Mouse (Mus musculus) intestine, postnatal 0 days (tissue): Measurements from ENCODE around the gene Acoxl. TPM values are rescaled to one million over a fixed set of nuclear protein-coding genes. Genes with fewer than 3 reads are reported as not detected.

Experiments used
- ATAC-seq: fragments of 200-750 bp; cut with Nextera tagmentation; 2 replicates; pipeline ENCODE4 v1.8.0; 2017; ENCODE audit warnings: mild to moderate bottlenecking, moderate TSS enrichment, moderate library complexity
- H3K27ac ChIP-seq: fragments of 300-500 bp; sonication (generic); 2 replicates; pipeline ENCODE4 v1.5.1; 2014; ENCODE audit warnings: mild to moderate bottlenecking, low read depth, low read length, moderate library complexity
- H3K27me3 ChIP-seq: fragments of 300-500 bp; sonication (generic); replicated peaks from 2 replicates; pipeline ENCODE4 v1.6.1; 2014; ENCODE audit warnings: low read length, mixed read lengths; ENCODE audit not compliant: control insufficient read depth, insufficient read depth
- H3K36me3 ChIP-seq: fragments of 300-500 bp; sonication (generic); 2 replicates; pipeline ENCODE4 v1.6.1; 2014; ENCODE audit warnings: mild to moderate bottlenecking, moderate library complexity; ENCODE audit not compliant: control insufficient read depth, insufficient read depth
- H3K4me1 ChIP-seq: fragments of 300-500 bp; sonication (generic); replicated peaks from 2 replicates; pipeline ENCODE4 v1.6.1; 2014; ENCODE audit warnings: antibody characterized with exemption, low read length, mixed read lengths; ENCODE audit not compliant: control insufficient read depth, insufficient read depth
- H3K4me2 ChIP-seq: fragments of 300-500 bp; sonication (generic); replicated peaks from 2 replicates; pipeline ENCODE4 v1.6.1; 2014; ENCODE audit warnings: low read depth, mild to moderate bottlenecking, moderate library complexity
- H3K4me3 ChIP-seq: fragments of 300-500 bp; sonication (generic); 2 replicates; pipeline ENCODE4 v1.5.1; 2014; ENCODE audit warnings: low read depth, low read length
- H3K9ac ChIP-seq: fragments of 300-500 bp; sonication (generic); 2 replicates; pipeline ENCODE4 v1.6.1; 2014; ENCODE audit warnings: mild to moderate bottlenecking, low read depth, low read length
- H3K9me3 ChIP-seq: fragments of 300-500 bp; sonication (generic); 2 replicates; pipeline ENCODE4 v1.6.1; 2016; ENCODE audit warnings: mixed run types; ENCODE audit not compliant: control insufficient read depth
- CTCF ChIP-seq: sonication (generic); IDR thresholded peaks from 2 replicates; pipeline ENCODE4 v1.5.1; 2016; ENCODE audit warnings: low read depth, mild to moderate bottlenecking, control low read depth, antibody characterized with exemption, moderate library complexity
- WGBS: fragments of 180-500 bp; shearing (Covaris S2); extraction: QIAGEN DNeasy Blood & Tissue Kit; methylation state at CpG from one replicate; pipeline ENCODE4 v1.1.7; 2014; 5-methylcytosine and 5-hydroxymethylcytosine counted together
- polyA plus RNA-seq: library from polyadenylated mRNA; unstranded; fragments of >200 nt; fragmentation: Nextera tagmentation; extraction: Ambion mirVana; gene quantifications from 2 replicates; pipeline ENCODE4 v1.2.1, GENCODE M21; 2015

Gene Acoxl
- polyA plus RNA-seq, 1 experiment from 2014 or later: 0.25 TPM

- ATAC-seq: no peak
- no peak overlapping the region for H3K27ac ChIP-seq
- H3K27me3 ChIP-seq: no peaks in the 10 kb centered on the region
- no peak for TF ChIP-seq CTCF
- H3K36me3 ChIP-seq: no peaks in the 10 kb centered on the region; the same call in 1 of the 2 replicates
- 89% methylated on average over 8 of the region's 8 CpGs for WGBS
- no peaks in the 10 kb centered on the region for H3K9me3 ChIP-seq
- H3K9ac ChIP-seq: no peak overlapping the region
- no peak overlapping the region for H3K4me3 ChIP-seq
- no peak overlapping the region for H3K4me2 ChIP-seq
- H3K4me1 ChIP-seq: 0 out of 2 replicates have a peak, but pooled peaks cover 4% of the 10 kb centered on the region
Measured at GRCm38 (mm10) chr2:128163177-128163576, 324.5 kb downstream of the Acoxl start.

GRCm38 (mm10) chr2:128166623-128167423 lies 328.1 kb downstream of the Acoxl start:
- Histone ChIP-seq H3K36me3 (no peaks in the 10 kb centered on the region), H3K4me3 (no peak overlapping the region), H3K9me3 (no peaks in the 10 kb centered on the region), H3K4me2 (no peak overlapping the region), H3K9ac (no peak overlapping the region), H3K4me1 (0 out of 2 replicates have a peak, but pooled peaks cover 4% of the 10 kb centered on the region), H3K27me3 (no peaks in the 10 kb centered on the region), H3K27ac (no peak overlapping the region)
- ATAC-seq: no peak
- TF ChIP-seq CTCF: no peak
- 74% methylated on average over 13 of the region's 13 CpGs for WGBS

GRCm38 (mm10) chr2:128167930-128168329 lies 329.3 kb downstream of the Acoxl start:
- no peak for TF ChIP-seq CTCF
- Histone ChIP-seq H3K27me3 (no peaks in the 10 kb centered on the region), H3K36me3 (no peaks in the 10 kb centered on the region), H3K4me2 (no peak overlapping the region), H3K9ac (no peak overlapping the region), H3K9me3 (no peaks in the 10 kb centered on the region), H3K4me3 (no peak overlapping the region), H3K27ac (no peak overlapping the region), H3K4me1 (0 out of 2 replicates have a peak, but pooled peaks cover 4% of the 10 kb centered on the region)
- ATAC-seq: no peak
- WGBS: 91% methylated on average over 12 of the region's 12 CpGs

- Histone ChIP-seq H3K9ac (no peak overlapping the region), H3K4me2 (no peak overlapping the region), H3K4me1 (0 out of 2 replicates have a peak, but pooled peaks cover 4% of the 10 kb centered on the region), H3K9me3 (no peaks in the 10 kb centered on the region), H3K4me3 (no peak overlapping the region), H3K27me3 (no peaks in the 10 kb centered on the region), H3K36me3 (no peaks in the 10 kb centered on the region), H3K27ac (no peak overlapping the region)
- 68% methylated on average over 5 of the region's 5 CpGs for WGBS
- no peak for ATAC-seq
- no peak for TF ChIP-seq CTCF
Measured at GRCm38 (mm10) chr2:128169486-128169885, 330.8 kb downstream of the Acoxl start.

GRCm38 (mm10) chr2:128169972-128170371 lies 331.3 kb downstream of the Acoxl start:
- 76% methylated on average over 11 of the region's 11 CpGs for WGBS
- Histone ChIP-seq H3K4me2 (no peak overlapping the region), H3K9me3 (no peaks in the 10 kb centered on the region), H3K4me3 (no peak overlapping the region), H3K27ac (no peak overlapping the region), H3K9ac (no peak overlapping the region), H3K4me1 (0 out of 2 replicates have a peak, but pooled peaks cover 5% of the 10 kb centered on the region), H3K27me3 (no peaks in the 10 kb centered on the region), H3K36me3 (no peaks in the 10 kb centered on the region)
- TF ChIP-seq CTCF: no peak
- ATAC-seq: no peak

- TF ChIP-seq CTCF: no peak
- no peak for ATAC-seq
- WGBS: 95% methylated on average over 3 of the region's 3 CpGs
Measured at GRCm38 (mm10) chr2:128170614-128171013, 331.9 kb downstream of the Acoxl start.

More at GRCm38 (mm10) chr2:128170614-128171013, 331.9 kb downstream of the Acoxl start:
- Histone ChIP-seq H3K9me3 (no peaks in the 10 kb centered on the region), H3K36me3 (no peaks in the 10 kb centered on the region), H3K9ac (no peak overlapping the region), H3K4me3 (no peak overlapping the region), H3K4me2 (no peak overlapping the region), H3K4me1 (0 out of 2 replicates have a peak, but pooled peaks cover 10% of the 10 kb centered on the region), H3K27me3 (no peaks in the 10 kb centered on the region), H3K27ac (no peak overlapping the region)
